Mouse (Mus musculus): ENCODE data around the gene Ctnnb1.

The Ctnnb1 gene

DNA sequence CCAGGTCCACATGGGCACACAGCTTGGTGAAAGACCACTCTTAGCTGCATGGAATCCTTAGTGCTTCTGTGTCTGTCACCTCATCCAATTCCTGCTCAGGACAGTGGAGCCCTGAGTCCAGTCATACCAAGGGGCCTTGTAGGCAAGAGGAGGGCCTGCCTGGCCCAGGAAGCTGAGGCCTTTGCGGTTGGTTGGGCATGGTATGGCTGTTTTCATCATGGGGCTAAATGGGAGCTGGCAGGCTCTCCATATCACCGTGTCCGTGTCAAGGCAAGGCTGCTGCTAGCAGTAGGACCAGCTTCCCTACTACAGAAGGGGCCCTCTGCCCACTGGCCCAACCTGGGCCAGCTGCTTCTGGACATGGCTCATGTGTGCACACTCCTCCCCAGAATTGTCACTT lies 34.7 kb downstream of the Ctnnb1 start:
- DNase-seq: no peak

DNA sequence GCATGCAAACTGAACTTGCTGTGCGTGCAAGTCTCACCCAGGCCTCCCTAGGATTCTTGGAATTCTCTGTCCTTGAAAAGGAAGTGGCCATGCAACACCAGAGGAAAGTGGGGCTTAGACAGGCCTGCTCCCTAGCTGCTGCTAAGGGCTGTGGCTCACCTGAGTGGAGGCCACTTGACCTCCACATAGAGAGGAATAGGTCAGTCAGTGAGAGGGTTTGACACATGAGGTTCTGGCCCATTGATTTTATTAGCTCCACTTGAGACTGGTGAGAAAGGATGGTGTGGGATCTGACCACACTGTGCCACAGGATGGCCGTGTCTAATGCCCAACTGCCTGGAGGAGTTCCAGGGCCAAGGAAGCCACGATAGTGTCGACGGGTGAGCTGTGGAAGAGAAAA lies 35.2 kb downstream of the Ctnnb1 start:
- DNase-seq: no peak

DNA sequence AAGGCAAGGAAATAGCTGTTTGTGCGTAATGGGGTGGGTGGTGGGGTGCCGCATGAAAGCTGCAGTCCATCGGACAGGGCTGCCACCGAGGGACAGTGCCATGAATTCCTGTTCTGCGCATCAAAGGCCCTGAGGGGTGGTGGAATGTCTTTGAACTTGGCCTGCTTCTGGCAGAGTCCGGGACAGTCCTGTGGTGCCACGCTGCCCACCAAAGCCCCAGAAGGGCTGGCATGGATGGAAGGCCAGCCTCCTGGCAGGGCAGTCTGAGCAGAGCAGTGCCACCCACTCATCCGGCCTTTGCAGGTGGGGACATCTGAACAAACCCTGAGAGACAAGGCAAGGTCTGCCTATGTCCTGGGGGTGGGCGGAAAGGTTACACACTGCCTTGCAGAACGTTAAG lies 36.0 kb downstream of the Ctnnb1 start:
- DNase-seq: no peak

DNA sequence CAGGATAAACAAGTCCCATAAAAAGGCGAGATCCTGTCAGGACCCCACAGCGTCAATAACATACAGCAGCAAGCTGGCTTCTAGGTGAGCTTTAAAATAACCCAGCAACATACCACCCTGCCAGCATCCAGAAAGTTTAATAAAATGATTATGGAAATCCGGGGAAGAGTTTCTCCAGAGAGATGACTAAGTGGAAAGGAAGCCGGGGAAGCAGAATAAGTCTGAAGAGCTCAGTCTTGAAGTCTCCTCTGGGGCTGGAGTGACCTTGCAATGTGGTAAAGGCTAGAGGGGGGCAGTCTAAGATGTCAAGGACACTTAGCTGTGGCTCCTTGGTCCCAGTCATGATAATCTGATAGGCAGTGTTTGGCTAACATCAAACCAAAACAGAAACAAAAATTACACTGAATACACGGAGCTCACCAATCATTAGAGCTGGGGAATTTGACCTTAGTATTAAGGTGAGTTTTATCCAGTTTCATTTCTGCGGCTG lies 44.1 kb downstream of the Ctnnb1 start:
- no peak for DNase-seq

DNA sequence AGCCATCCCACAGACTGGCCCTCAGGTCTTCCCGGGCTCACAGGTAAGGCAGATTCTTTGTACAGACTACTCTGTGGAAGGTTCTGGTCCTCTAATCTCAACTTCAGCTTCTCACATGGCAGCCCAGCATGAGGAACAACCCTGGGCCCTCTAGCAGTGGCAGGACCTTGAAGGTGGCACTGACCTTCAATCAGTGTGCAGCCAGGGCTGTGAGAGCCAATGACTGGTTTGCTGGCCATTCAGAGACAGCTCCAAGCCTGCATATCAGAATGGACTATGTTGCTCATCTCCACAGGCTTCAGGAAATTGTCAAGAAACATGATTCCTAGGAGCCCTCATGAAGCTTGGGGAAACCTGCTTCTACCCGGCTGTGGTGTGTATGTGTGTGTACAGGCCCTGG lies 45.2 kb downstream of the Ctnnb1 start:
- DNase-seq: no peak

DNA sequence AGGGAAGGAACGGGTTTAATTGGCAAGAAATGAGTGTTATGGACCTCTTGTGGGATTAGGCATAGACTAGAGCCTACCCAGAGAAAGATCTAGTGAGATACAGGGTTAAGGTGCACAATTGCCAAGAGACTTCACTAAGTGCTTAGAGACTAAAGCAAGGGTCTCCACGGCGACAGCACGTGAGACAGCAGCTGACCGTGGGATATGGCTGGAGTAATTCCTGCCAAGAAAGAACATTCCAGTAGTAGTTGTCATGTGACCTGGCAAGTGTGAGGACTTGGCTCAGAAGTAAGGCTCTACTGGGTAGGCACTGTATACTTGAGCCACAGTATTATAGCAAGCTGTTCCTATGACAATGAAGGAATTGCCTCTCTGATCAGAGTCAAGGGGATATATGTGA lies 47.1 kb downstream of the Ctnnb1 start:
- no peak for DNase-seq

DNA sequence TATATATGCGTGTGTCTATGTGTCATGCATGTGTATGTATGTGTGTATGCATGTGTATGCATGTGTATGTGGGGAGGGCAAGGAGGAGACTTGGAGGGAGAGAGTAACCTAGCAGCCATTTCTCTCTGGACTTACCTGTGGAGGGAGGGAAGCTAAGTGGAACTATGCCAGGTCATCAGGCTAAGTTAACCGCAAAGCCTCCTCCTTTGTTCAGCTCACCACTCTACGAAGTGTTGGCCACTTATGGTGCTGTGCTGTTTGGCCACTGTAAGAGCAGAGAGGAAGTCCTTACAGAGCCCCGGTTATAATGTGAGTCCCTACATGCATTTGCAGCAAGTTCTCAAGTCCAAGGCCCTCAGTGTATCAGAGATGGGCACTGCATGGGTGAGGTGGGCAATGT lies 47.8 kb downstream of the Ctnnb1 start:
- DNase-seq: no peak

DNA sequence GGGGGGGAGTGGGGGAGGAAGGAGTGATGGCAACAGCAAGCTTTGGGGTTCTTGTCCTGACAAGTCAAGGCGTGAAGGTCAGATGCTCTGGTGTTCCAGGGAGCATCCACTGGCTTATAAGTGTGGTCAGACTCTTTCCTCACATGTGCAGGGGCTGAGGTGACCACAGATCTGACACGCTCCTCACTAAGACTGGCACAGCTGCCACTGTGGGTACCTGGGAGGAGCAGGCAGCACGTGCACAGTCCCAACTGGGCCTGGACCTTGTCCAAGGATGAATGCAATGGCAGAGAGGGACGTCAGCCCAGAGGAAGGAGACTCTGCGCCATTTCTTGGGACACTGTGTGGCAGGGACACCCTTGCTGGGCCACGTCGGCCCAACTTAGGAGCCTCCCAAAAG lies 52.8 kb downstream of the Ctnnb1 start:
- no peak for DNase-seq

DNA sequence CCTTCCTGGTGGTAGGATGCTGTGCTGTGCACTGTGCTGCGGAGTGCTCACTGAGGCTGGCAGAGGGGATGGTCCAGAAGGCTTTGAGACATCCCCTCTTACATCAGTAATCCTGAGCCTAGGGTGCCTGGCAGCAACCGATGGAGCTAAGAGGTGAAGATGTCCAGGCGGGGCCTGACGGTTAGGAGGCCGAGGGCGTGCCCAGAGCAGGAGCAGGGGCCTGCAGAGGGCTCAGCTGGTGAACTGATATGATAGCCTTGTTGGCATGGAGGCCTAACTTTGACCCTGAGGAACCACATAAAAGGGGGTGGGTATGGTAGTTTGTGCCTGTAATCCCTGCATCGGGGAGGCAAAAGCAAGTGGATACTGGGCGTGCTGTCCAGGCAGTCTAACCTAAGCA lies 54.8 kb downstream of the Ctnnb1 start:
- no peak for DNase-seq

DNA sequence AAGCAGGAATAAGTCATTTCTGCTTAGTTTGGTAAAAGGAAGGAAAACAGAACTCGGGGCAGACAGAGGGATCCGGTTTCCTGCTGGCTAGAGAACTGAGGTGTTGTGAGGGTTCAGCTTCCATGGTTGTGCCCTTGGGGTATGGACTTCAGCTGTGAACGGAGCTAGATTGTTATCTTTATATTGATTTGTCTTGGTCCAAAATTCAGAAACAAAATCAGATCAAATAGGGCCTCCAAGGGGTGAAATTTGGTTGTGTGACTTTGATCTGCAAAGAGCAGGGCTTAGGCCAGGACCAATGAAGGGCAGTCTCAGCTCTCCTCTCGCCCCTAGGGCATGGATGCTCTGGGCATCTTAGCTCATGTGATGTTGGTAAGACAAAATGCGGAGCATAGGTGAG lies 55.5 kb downstream of the Ctnnb1 start:
- DNase-seq: no peak

DNA sequence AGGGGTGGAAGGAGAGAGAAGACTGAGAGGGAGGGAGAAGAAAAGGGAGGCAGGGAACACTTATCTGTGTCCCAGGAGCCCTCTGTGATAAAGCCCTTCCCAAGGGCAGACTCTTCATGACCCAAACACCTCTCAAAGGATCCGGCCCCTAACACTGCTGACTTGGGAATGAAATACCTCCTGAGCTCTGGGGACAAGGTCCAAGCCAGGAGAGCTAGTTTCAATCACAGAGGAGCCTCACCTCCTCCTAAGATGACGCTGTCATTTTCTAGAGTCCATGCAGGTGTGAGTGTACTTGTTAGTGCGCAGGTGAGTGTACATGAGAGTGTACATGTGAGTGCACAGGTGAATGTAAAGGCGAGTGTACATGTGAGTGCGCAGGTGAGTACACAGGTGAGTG lies 56.0 kb downstream of the Ctnnb1 start:
- DNase-seq: no peak

DNA sequence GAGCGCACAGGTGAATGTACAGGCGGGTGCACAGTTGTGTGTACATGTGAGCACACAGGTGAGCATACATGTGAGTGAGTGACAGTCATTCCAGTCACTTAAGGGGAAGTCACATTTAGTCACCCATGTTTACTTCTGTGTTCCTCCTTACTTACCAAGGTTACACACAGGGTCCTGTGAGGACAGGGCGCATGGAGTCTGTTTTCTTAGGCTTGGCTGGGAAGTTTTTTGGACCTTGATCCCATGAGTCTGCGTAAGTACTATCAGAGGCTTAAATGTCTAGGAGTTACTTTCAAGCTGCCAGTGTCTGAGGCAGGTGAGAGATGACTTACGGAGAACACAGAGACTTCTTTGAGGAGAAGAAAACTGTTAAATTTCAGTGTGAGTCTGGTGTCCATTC lies 56.5 kb downstream of the Ctnnb1 start:
- no peak for DNase-seq

DNA sequence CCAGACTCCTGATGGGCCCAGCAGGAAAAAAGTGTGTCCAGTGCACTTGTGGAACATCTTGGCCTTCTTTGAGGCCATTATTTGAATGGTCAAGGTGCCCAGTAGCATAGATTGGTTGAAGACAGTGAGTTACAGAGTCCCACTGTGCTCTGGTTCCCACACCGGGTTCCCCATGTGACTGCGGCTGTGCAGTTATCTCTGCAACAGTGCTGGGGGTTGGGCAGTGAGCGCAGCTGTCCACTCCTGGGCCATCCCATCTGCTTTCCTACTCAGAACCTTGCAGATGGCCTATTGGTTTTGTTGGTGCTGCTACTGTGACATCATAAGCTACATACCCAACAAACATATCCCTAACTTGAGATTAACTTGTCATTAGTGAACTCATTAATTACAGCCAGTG lies 57.2 kb downstream of the Ctnnb1 start:
- no peak for DNase-seq

DNA sequence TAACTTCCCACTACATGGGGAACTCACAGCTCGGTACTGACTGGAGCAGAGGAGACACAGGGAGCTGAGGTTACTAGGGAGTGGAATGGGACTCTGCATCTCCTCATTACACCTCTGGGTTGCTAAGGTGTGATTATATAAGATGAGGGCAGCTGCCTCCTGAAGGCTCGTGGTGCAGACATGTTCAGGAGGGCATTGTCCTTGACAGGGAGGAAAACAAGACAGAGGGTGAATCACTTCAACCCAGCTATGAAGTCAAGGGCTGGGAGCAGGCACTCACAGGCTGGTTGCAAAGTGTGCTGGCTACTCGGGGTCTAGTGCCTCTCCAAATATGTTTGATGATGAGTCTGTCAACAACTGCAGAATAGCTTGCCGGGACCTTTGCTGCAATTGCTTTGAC lies 58.0 kb downstream of the Ctnnb1 start:
- DNase-seq: no peak

DNA sequence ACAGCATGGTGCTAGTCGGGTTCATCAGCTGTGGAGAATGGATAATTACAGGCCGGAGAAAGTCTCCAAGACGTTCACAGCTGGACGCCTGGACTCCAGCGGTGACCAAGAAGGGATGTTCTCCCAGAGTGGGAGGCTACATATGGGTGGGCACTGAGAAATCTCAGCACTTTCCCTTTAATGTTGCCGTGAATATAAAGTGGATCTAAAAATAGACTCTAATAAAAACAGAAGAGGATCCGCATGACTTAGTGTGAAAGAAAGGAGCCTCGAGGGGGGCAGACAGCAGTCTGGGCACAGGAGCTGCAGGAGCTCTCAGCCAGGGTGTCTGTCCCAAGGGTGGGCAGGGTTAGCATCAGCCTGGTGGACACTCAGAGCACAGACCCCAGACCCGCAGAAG lies 59.1 kb downstream of the Ctnnb1 start:
- no peak for DNase-seq

DNA sequence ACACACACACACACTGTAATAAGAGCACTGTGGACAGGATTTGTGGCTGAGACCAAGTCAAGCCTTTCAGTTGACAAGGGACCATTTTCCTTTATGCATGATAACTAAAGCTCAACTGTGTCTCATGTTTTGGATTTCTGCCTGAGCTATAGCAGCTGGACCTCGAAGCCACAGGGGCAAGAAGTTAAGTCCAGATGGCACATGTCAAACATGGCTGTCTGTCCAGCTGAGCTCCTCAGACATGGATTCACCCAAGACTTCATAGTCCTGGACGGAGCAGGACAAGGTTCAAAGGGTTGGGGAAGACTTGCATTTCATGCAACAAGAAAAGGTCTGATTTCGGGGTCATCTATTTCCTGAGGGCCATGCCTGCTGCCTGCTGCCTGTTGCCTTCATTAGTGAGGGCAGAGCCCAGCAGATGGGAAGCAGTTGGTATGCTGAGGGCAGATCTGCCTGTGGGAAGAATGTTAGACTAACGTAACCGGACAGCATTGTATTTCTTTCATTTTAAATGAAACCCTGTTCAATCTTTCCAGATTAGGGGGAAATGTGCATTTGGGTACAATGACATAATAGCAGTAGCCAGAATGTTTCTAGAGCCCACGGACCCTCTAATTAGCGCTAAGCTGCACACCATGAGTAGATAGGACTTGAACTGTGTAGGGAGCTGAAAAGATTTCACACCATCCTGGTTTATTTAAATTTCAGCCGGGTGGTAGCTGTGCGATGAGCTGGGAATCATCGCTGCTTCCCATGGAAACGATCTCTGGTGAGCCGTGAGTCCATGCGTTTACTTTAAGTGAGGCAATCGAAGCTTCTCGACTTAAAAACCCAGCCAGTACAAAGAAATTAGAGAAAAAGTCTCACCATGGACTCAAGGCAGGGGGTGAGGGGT lies 61.0 kb downstream of the Ctnnb1 start:
- no peak for DNase-seq

DNA sequence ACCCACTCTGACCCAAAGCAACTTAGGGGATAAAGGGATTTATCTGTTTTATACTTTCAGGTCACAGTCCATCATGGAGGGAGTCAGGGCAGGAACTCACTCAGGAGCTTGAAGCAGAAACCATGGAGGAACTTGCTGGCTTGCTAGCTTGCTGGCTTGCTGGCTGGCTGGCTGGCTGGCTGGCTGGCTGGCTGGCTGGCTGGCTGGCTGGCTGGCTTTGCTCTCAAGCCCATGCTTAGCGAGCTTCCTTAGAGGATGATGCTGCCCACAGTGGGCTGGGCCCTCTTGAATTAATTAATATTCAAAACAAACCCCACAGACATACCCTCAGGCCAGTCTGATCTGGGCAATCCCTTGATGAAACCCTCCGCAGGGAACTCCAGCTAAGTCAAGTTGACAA lies 62.8 kb downstream of the Ctnnb1 start:
- no peak for DNase-seq

DNA sequence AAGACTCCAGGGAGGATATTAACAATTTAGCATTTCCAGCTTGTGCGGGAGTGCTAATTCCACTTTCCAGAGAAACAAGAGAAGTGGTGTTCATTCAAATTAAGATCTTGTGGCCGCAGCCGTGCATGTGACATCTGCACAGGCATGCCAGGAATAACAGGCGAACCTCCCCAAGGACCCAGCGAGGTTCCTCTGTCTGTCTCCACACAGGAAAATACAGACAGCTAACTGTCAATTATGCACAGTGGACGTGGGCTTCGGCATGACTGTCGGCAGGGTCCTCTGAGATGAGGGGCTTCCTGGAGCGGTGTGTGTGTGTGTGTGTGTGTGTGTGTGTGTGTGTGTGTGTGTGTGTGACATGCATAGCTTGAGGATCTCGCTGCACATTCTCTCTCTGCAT lies 64.0 kb downstream of the Ctnnb1 start:
- no peak for DNase-seq

DNA sequence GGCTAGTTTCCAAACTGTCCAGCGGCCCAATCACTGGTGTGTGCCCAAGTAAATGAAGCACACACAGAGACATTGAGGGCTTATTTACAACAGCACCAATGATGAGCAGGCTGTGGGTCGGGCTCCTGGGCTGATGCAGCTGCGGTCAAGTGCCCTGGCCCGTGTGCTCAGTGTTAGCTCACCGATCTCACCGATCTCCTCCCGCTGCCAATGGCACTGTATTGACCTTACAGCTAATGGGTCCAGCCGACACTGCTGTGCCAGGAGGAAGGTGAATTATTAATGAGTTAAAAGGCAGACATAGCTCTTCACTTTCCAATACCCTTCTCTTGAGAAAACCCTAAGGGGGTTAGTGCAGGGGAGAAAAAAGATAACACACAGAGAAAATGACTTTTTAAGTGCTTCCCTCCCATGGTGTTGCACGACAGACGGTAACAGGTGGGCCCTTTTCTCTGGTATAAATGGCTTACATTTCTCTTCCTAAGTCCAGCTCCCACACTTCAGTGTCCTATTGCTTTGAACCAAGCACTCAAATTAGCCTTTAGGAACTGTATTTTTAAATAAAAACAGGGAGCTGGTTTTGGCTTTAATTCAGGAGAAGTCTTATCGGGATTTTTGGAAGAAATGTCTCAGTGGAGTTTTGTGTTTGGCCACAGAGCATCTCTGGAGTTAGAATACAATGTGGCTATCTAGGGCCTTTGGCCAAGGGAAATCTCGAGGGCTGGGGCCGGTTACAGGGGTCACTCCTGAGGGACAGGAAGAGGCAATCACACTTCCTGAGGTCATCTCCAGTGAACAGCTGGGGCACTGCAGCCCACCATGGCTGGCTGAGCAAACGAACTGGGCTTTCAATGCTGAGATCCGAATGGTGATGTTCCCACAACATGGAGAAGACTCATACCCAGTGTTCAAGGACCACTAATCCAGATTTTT lies 65.5 kb downstream of the Ctnnb1 start:
- peak; percentile 40 for DNase-seq

DNA sequence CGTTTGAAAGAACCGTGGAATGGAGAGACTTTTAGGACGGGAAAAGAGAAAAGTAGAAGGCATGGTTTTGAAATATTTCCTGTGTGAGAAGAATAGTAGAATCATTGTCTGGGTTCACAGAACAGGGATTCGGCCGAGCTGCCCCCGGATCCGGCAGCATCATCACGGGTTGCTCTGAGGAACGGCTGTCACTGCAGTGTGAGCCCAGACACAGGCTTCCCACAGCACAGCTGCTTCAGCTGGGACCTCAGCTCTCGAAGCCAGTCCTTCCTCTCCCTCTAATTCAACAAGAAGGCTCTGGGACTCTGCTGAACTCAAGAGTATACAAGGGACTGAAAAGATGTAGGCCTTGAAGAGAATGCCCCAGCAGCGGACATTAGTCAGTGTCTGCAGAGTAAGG lies 69.7 kb downstream of the Ctnnb1 start:
- DNase-seq: no peak

DNA sequence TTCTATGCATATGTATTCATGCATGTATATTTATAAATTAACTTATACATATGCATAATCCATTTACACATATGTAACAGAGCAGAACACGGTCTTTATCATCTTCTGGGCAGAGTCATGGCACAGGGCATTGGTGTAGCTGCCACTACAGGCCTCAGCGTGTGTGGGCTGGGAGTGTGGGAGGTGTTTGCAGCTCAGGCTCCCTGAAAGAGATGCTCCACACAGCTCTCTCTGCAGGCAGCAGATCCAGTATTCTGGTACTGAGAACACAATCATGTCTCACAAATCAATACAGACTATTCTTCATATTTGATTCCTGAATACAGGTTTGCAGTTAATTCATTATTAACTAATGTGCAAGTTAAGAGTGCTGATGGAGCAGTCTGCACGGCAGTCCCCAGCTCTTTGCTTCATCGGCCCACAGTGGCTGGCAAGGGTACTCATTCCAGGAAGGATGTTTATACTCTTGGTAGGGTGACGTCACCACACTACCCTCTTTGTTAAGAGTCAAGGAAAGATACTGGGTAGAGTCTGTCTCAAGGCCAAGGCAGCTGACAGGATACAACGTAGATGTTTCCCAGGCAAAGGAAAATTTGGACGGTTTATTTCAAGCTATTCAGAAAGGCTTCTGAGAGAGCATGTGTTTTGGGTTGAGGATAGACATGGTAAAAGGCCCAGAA lies 71.8 kb downstream of the Ctnnb1 start:
- peak; percentile 11 for DNase-seq

DNA sequence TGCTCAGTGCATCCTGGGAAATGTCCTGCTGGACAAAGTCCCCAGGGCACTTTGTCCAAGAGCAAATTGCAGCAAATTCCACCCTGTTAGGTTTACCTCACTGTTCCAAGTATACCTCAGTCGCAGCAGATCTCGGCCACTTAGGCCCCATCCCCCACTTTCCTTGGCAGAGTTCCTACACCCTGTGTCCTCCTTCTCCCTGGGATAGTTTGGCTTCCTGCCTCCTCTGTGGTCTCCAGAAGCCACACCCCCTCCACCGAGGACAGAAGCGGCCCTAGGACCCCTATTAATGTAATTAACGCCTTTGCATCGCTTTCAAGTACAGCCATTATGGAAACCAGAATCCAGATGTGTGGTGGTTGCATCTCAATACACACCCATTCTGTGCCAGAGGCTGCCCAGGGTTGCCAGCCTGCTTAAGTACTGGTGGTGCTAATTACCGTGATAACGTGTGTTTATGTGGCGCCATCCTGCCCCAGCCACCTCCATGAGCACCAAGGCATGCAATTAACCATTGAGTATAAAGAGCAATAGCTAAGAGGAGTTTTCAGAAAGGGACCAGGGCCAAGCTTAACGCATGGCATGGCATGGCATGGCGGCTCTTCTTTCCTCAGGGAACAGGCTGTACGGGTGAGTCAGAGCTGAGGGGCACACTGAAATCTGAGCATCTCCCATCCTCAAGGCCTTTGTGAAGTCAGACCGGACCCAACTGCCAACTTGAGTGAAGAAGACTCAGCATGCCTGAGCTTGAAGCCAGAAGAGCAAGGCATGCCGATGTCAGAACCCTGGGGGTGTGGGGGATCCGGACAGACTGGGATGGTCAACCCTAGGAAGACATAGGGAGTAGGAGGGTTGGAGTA lies 72.9 kb downstream of the Ctnnb1 start:
- peak; percentile 72 for DNase-seq

Data from kidney, adult 18-20 months (tissue).